Mouse (Mus musculus) frontal cortex, adult (tissue): ENCODE results near the gene Zfp408.
A peak's percentile ranks its signal among the peaks of the same experiment; 100 is the strongest.
"Not testable (repeated sequence)": the region's sequence is repeated elsewhere in the genome, so short reads cannot be mapped to it uniquely, and the experiment has no call there.

Experiments
- ATAC-seq: cut with Nextera tagmentation; 2 replicates; pipeline ENCODE4 v1.9.2; 2017; ENCODE audit warnings: mild to moderate bottlenecking, moderate library complexity, mixed read lengths; ENCODE audit not compliant: low TSS enrichment

Zfp408 gene

DNA sequence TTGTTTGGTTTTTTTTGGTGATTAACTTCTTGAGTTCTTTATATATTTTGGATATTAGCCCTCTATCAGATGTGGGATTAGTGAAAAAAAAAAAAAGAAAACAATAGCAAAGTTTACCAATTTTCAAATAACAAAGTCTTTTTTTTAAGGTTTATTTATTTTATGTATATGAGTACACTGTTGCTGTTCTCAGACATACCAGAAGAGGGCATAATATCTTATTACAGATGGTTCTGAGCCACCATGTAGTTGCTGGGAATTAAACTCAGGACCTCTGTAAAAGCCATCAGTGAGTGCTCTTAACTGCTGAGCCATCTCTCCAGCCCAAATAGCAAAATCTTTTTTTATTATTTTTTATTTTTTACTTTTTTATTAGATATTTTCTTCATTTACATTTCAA lies 40.2 kb downstream of the Zfp408 start:
- ATAC-seq: not testable (repeated sequence)

DNA sequence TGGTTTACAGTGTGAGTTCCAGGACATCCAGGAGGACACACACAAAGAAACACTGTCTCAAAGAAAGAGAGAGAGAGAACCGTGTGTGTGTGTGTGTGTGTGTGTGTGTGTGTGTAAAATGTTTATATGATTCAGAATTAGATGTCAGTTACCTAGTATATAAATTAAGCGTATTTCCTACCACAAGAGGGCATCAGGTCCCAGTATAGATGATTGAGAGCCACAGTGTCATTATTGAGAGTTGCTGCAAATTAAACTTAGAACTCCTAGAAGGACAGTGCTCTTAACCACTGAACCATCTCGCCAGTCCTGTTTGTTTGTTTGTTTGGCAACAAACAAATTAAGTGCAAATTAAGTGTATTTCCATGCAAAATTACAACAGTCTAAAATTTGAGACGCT lies 47.2 kb downstream of the Zfp408 start:
- no peak for ATAC-seq

DNA sequence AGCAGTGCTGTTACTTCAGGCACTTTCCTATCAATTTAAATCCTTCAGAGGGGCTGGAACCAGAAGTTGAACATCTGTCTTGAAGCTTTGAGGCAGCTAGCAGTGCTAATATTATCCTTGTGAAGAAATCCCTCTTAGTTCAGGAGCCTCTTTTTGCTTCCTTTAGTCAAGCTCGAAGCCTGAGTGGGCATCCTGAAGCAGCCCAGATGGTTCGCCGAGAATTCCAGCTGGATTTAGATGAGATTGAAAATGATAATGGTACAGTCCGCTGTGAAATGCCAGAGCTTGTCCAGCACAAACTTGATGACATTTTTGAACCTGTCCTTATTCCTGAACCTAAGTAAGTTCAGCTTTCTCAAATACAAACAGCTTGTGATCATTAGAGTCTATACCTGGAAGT lies 49.1 kb downstream of the Zfp408 start:
- ATAC-seq: peak; percentile 78
